Mouse (Mus musculus): ENCODE measurements at regions not wholly inside any gene's neighbourhood (a gene's known extent, or its start where the extent isn't known, plus 50 kb on each side); places are given as distances from the start of the nearest gene placed in this dataset.

- Histone ChIP-seq H3K9ac (no peak overlapping the region), H3K4me3 (ENCODE audit: low read depth, low read length) (no peak overlapping the region), H3K36me3 (ENCODE audit: insufficient read depth) (no peaks in the 10 kb centered on the region), H3K9me3 (ENCODE audit: low read depth, low read length) (no peaks in the 10 kb centered on the region), H3K27ac (ENCODE audit: low read depth) (peak overlapping the region; percentile 31), H3K4me1 (ENCODE audit: insufficient read depth) (peaks cover 28% of the 10 kb centered on the region), H3K27me3 (ENCODE audit: insufficient read depth, low read length) (no peaks in the 10 kb centered on the region), H3K4me2 (no peak overlapping the region)
- ATAC-seq (ENCODE audit: insufficient read depth) (peak; percentile 38; the same call in 1 of the 2 replicates), DNase-seq (peak; percentile 79)
- 21% methylated on average over 10 of the region's 10 CpGs for WGBS
- TF ChIP-seq CTCF (IDR thresholded peaks at IDR 0.05; ENCODE audit: low read depth), result no peak
Observed at GRCm38 (mm10) chr3:37934905-37935708, 210.8 kb upstream of the Gm5148 start.

- ATAC-seq (ENCODE audit: insufficient read depth) (no peak), DNase-seq (no peak)
- Histone ChIP-seq H3K36me3 (ENCODE audit: insufficient read depth) (no peaks in the 10 kb centered on the region), H3K4me3 (ENCODE audit: low read depth, low read length) (no peak overlapping the region), H3K4me2 (no peak overlapping the region), H3K9ac (no peak overlapping the region), H3K9me3 (ENCODE audit: low read depth, low read length) (no peaks in the 10 kb centered on the region), H3K27me3 (ENCODE audit: insufficient read depth, low read length) (no peaks in the 10 kb centered on the region), H3K27ac (ENCODE audit: low read depth) (no peak overlapping the region), H3K4me1 (ENCODE audit: insufficient read depth) (peaks cover 28% of the 10 kb centered on the region)
- 80% methylated on average over 2 of the region's 2 CpGs for WGBS
- TF ChIP-seq CTCF (IDR thresholded peaks at IDR 0.05; ENCODE audit: low read depth), result no peak
Observed at GRCm38 (mm10) chr3:37934236-37934635, 209.9 kb upstream of the Gm5148 start.

GRCm38 (mm10) chr3:37928731-37929130 lies 204.4 kb upstream of the Gm5148 start:
- ATAC-seq (ENCODE audit: insufficient read depth) (no peak), DNase-seq (no peak)
- Histone ChIP-seq H3K9me3 (ENCODE audit: low read depth, low read length) (no peaks in the 10 kb centered on the region), H3K9ac (no peak overlapping the region), H3K4me1 (ENCODE audit: insufficient read depth) (no peaks in the 10 kb centered on the region), H3K27me3 (ENCODE audit: insufficient read depth, low read length) (no peaks in the 10 kb centered on the region), H3K36me3 (ENCODE audit: insufficient read depth) (no peaks in the 10 kb centered on the region), H3K4me3 (ENCODE audit: low read depth, low read length) (no peak overlapping the region), H3K4me2 (no peak overlapping the region), H3K27ac (ENCODE audit: low read depth) (no peak overlapping the region)
- TF ChIP-seq CTCF (IDR thresholded peaks at IDR 0.05; ENCODE audit: low read depth), result no peak
- 64% methylated on average over 6 of the region's 6 CpGs for WGBS

- Histone ChIP-seq H3K36me3 (ENCODE audit: insufficient read depth) (no peaks in the 10 kb centered on the region), H3K4me1 (ENCODE audit: insufficient read depth) (peaks cover 17% of the 10 kb centered on the region), H3K4me3 (ENCODE audit: low read depth, low read length) (no peak overlapping the region), H3K9ac (no peak overlapping the region), H3K9me3 (ENCODE audit: low read depth, low read length) (no peaks in the 10 kb centered on the region), H3K27me3 (ENCODE audit: insufficient read depth, low read length) (no peaks in the 10 kb centered on the region), H3K4me2 (no peak overlapping the region), H3K27ac (ENCODE audit: low read depth) (no peak overlapping the region)
- no peak for ATAC-seq (ENCODE audit: insufficient read depth)
- 53% methylated on average over 4 of the region's 4 CpGs for WGBS
- peak; percentile 47 for TF ChIP-seq CTCF (IDR thresholded peaks at IDR 0.05; ENCODE audit: low read depth)
- DNase-seq, result peak; percentile 65
Observed at GRCm38 (mm10) chr3:37919450-37920156, 195.3 kb upstream of the Gm5148 start.

- no peak for ATAC-seq (ENCODE audit: insufficient read depth)
- peak; percentile 39 for DNase-seq
- peak overlapping the region; percentile 13; the same call in 1 of the 2 replicates for H3K4me2 ChIP-seq
Observed at GRCm38 (mm10) chr3:37916786-37917479, 192.6 kb upstream of the Gm5148 start.

GRCm38 (mm10) chr3:37916281-37916680 lies 192.0 kb upstream of the Gm5148 start:
- no peak overlapping the region for H3K9ac ChIP-seq
- no peak overlapping the region for H3K4me2 ChIP-seq
- H3K4me3 ChIP-seq (ENCODE audit: low read depth, low read length), result no peak overlapping the region
- no peaks in the 10 kb centered on the region for H3K36me3 ChIP-seq (ENCODE audit: insufficient read depth)
- no peak for DNase-seq
- H3K4me1 ChIP-seq (ENCODE audit: insufficient read depth), result peaks cover 17% of the 10 kb centered on the region
- H3K27me3 ChIP-seq (ENCODE audit: insufficient read depth, low read length), result no peaks in the 10 kb centered on the region
- WGBS, result 53% methylated on average over 3 of the region's 3 CpGs
- TF ChIP-seq CTCF (IDR thresholded peaks at IDR 0.05; ENCODE audit: low read depth), result no peak
- no peak overlapping the region for H3K27ac ChIP-seq (ENCODE audit: low read depth)
- no peak for ATAC-seq (ENCODE audit: insufficient read depth)
- H3K9me3 ChIP-seq (ENCODE audit: low read depth, low read length), result no peaks in the 10 kb centered on the region

More at GRCm38 (mm10) chr3:37916786-37917479, 192.6 kb upstream of the Gm5148 start:
- 0 out of 2 replicates have a peak overlapping the region, but pooled peaks have one; percentile 7 for H3K27ac ChIP-seq (ENCODE audit: low read depth)
- 15% methylated on average over 14 of the region's 14 CpGs for WGBS
- H3K4me3 ChIP-seq (ENCODE audit: low read depth, low read length), result no peak overlapping the region
- TF ChIP-seq CTCF (IDR thresholded peaks at IDR 0.05; ENCODE audit: low read depth), result no peak
- H3K4me1 ChIP-seq (ENCODE audit: insufficient read depth), result peaks cover 17% of the 10 kb centered on the region
- H3K9ac ChIP-seq, result no peak overlapping the region
- H3K9me3 ChIP-seq (ENCODE audit: low read depth, low read length), result no peaks in the 10 kb centered on the region
- no peaks in the 10 kb centered on the region for H3K36me3 ChIP-seq (ENCODE audit: insufficient read depth)
- no peaks in the 10 kb centered on the region for H3K27me3 ChIP-seq (ENCODE audit: insufficient read depth, low read length)

DNA sequence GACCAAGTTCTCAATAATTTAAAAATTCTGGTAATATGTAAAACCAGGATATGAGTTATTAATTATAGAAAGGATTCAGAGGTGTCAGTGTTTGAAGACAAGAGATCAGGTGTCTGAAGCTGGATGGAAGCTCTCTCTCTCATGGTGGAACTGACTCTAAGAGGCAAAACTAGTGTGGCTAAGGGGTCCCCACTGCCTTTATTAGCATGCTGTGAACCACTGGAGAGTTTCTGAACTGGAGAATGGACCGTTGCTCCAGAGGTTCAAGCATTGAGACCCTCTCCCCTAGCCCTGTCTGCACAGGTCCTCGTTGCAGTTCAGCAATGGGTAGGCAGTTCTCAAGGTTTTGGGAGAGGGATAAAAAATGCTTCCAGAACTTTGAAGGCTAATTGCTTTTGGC lies 191.4 kb upstream of the Gm5148 start:
- no peaks in the 10 kb centered on the region for H3K27me3 ChIP-seq (ENCODE audit: insufficient read depth, low read length)
- DNase-seq (no peak), ATAC-seq (ENCODE audit: insufficient read depth) (no peak)
- H3K4me3 ChIP-seq (ENCODE audit: low read depth, low read length), result no peak overlapping the region
- H3K36me3 ChIP-seq (ENCODE audit: insufficient read depth), result no peaks in the 10 kb centered on the region
- no peak overlapping the region for H3K27ac ChIP-seq (ENCODE audit: low read depth)
- no peak overlapping the region for H3K4me2 ChIP-seq
- TF ChIP-seq CTCF (IDR thresholded peaks at IDR 0.05; ENCODE audit: low read depth), result no peak
- no peaks in the 10 kb centered on the region for H3K9me3 ChIP-seq (ENCODE audit: low read depth, low read length)
- WGBS, result 50% methylated on average over 2 of the region's 2 CpGs
- H3K4me1 ChIP-seq (ENCODE audit: insufficient read depth), result peaks cover 17% of the 10 kb centered on the region
- H3K9ac ChIP-seq, result no peak overlapping the region
